Mouse (Mus musculus) neutrophil, adult 5-6 weeks (primary cell): ENCODE results near the gene Skap2. TPM values are rescaled to one million over a fixed set of nuclear protein-coding genes. Genes with fewer than 3 reads are reported as not detected.

Experiments used
- ATAC-seq: fragments of 151-379, 151-347 bp; 2 replicates; pipeline ENCODE4 v1.8.0; 2017; ENCODE audit warnings: mild to moderate bottlenecking, moderate TSS enrichment; ENCODE audit not compliant: insufficient number of reproducible peaks, poor library complexity, low FRiP score, severe bottlenecking; ENCODE audit errors: extremely low read depth
- total RNA-seq: library from RNA; stranded (forward); fragments of 200-1000 nt; gene quantifications from 2 replicates; pipeline ENCODE4 v1.2.3, GENCODE M21; 2017

Skap2 gene
- total RNA-seq, 1 experiment from 2014 or later, result 404 TPM

GRCm38 (mm10) chr6:52006649-52007218 is 5.6 kb downstream of the Skap2 start:
- no peak for ATAC-seq

- no peak for ATAC-seq
Measured at GRCm38 (mm10) chr6:52005963-52006648, 6.2 kb downstream of the Skap2 start.

- no peak for ATAC-seq
Measured at GRCm38 (mm10) chr6:52005616-52005962, 6.8 kb downstream of the Skap2 start.

GRCm38 (mm10) chr6:52004995-52005394 is 7.4 kb downstream of the Skap2 start:
- no peak for ATAC-seq

- ATAC-seq, result no peak
Measured at GRCm38 (mm10) chr6:52002676-52003075, 9.7 kb downstream of the Skap2 start.

- no peak for ATAC-seq
Measured at GRCm38 (mm10) chr6:51999157-51999478, 13.2 kb downstream of the Skap2 start.

GRCm38 (mm10) chr6:51998409-51999156 is 13.8 kb downstream of the Skap2 start:
- ATAC-seq, result 0 out of 2 replicates have a peak, but pooled peaks have one; percentile 41

- no peak for ATAC-seq
Measured at GRCm38 (mm10) chr6:51987999-51988398, 24.4 kb downstream of the Skap2 start.

GRCm38 (mm10) chr6:51977638-51978037 is 34.7 kb downstream of the Skap2 start:
- no peak for ATAC-seq

GRCm38 (mm10) chr6:51975751-51976150 is 36.6 kb downstream of the Skap2 start:
- no peak for ATAC-seq

- ATAC-seq, result no peak
Measured at GRCm38 (mm10) chr6:51958992-51959391, 53.4 kb downstream of the Skap2 start.

- no peak for ATAC-seq
Measured at GRCm38 (mm10) chr6:51956048-51956792, 56.1 kb downstream of the Skap2 start.

GRCm38 (mm10) chr6:51947661-51948060 is 64.7 kb downstream of the Skap2 start:
- no peak for ATAC-seq

GRCm38 (mm10) chr6:51944916-51945315 is 67.4 kb downstream of the Skap2 start:
- ATAC-seq, result no peak

GRCm38 (mm10) chr6:51933998-51934397 is 78.4 kb downstream of the Skap2 start:
- ATAC-seq, result no peak

- ATAC-seq, result no peak
Measured at GRCm38 (mm10) chr6:51933034-51933611, 79.2 kb downstream of the Skap2 start.

- no peak for ATAC-seq
Measured at GRCm38 (mm10) chr6:51927101-51927500, 85.2 kb downstream of the Skap2 start.

GRCm38 (mm10) chr6:51921831-51922230 is 90.5 kb downstream of the Skap2 start:
- no peak for ATAC-seq

GRCm38 (mm10) chr6:51908495-51908894 is 103.9 kb downstream of the Skap2 start:
- no peak for ATAC-seq
